Mouse (Mus musculus) Patski (cell line): ENCODE data around the gene E130114P18Rik. TPM values are rescaled to one million over a fixed set of nuclear protein-coding genes. Genes with fewer than 3 reads are reported as not detected.

Experiments used
- ATAC-seq: fragments of 100-300 bp; one replicate; pipeline ENCODE4 v1.8.0; 2021
- CTCF ChIA-PET: fragments of 350-600 bp; sonication (Branson Sonifier 250); formaldehyde crosslinking; loops from one replicate; lab custom pipeline; 2022; ENCODE audit warnings: inconsistent platforms; lab: Charles Lee
- POLR2A ChIA-PET: fragments of 350-600 bp; sonication (Branson Sonifier 250); formaldehyde crosslinking; loops from one replicate; lab custom pipeline; 2022; ENCODE audit warnings: antibody characterized with exemption, inconsistent platforms; lab: Charles Lee
- DNase-seq: peaks from one replicate; pipeline ENCODE4 v3.0.0-alpha.2; 2011; ENCODE audit warnings: low read depth, low spot score
- H3K27me3 ChIP-seq: fragments of 371-371 bp; one replicate; pipeline ENCODE4 v1.5.1; 2021
- CTCF ChIP-seq: fragments of 100-300 bp; IDR thresholded peaks from one replicate; pipeline ENCODE4 v1.5.1; 2021
- in situ Hi-C: fragments of 300-500 bp; cut with MboI; formaldehyde crosslinking; loops from 3 replicates; pipeline ENCODE4 v1.11.1; 2018; ENCODE audit warnings: low pct_unique_long_range_greater_than_20kb, mixed read lengths
- polyA plus RNA-seq: library from polyadenylated mRNA; unstranded; gene quantifications from one replicate; pipeline ENCODE4 v1.2.3, GENCODE M21; 2021

E130114P18Rik gene
- polyA plus RNA-seq, 1 experiment from 2014 or later: 0.09 TPM

DNA sequence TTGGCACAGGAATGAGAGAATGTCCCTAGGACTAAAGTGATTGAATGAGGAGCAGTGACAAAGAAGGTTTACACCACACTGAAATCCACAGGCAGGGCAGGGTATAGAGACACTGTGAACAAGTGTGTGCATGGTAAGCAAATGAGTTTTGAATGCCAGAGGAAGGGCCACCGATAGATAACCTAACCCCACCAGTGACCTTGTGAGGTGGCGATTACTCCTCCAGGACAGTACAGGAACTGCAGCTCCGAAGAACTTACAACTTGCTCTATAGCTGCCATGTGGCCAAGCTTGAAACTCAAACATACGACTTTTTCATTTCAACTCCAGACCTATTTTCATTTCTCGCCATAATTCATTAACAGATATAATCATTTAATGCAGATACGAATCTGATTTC lies 114.0 kb downstream of the E130114P18Rik start:
- ChIA-PET POLR2A (interaction anchor here (1.4 kb wide), 1 partner anchor 25 kb away, joined by 3 read pairs; no protein-coding TSS in a partner anchor), CTCF (no interaction called here)
- no peak for TF ChIP-seq CTCF
- in situ Hi-C loops: no loop called here
- ATAC-seq: no peak
- DNase-seq: no peak
- no peaks in the 10 kb centered on the region for H3K27me3 ChIP-seq

DNA sequence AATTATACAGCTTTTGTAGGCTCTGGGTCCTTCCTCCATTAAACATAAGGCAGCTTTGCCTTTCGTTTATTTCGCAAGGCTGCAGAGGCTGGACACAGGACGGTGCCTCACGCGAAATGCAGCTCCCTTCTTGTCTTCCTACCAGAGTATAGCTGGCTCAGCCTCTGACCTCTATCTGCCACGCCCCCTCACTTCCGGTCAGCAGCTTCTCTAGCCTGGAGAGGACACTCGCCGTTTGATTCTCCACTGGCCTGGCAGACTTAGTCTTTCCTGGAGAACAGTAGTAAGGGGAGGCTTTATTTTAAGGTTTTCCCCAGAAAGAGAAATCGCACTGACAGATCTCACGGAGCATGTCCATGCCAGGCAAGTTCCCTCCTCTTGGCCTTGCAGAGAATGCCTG lies 115.0 kb downstream of the E130114P18Rik start:
- ATAC-seq: no peak
- DNase-seq: no peak
- ChIA-PET POLR2A (interaction anchor here (1.4 kb wide), 1 partner anchor 24 kb away, joined by 3 read pairs; no protein-coding TSS in a partner anchor), CTCF (no interaction called here)
- in situ Hi-C loops: no loop called here
- no peaks in the 10 kb centered on the region for H3K27me3 ChIP-seq
- TF ChIP-seq CTCF: no peak

DNA sequence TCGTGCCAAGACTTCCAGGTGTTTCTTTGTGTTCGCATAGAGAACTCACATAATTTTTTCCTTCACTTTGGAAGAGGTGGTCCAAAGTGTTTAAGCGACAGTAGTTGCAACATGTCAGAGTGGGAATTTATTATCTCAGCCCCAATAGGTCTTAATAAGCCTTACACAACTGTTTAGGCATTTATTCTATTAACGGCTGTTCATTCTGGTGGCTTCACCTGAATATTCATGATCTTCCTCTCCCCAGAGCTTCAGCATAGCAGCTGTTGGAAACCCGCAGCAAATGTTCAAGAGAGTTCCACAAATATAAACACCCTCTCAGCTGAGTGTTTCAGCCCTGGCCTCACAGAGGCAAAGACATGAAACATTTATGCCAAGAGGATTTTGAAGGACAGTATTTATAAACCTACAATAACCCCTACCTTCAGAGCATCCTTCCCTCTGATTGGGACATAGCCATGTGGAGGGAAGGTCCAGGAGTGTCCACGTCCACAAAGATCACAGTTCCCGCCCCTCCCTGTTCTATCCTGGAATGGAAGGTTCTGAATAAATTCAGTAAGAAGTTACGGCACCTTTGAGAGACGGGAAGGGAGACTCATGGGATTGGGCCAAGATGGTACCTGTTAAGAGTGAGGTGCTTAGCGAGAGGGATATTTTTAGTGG lies 116.1 kb downstream of the E130114P18Rik start:
- no peak for TF ChIP-seq CTCF
- CTCF ChIA-PET: no interaction called here
- ATAC-seq (no peak), DNase-seq (no peak)
- H3K27me3 ChIP-seq: no peaks in the 10 kb centered on the region
- POLR2A ChIA-PET: no interaction called here
- in situ Hi-C loops: no loop called here

DNA sequence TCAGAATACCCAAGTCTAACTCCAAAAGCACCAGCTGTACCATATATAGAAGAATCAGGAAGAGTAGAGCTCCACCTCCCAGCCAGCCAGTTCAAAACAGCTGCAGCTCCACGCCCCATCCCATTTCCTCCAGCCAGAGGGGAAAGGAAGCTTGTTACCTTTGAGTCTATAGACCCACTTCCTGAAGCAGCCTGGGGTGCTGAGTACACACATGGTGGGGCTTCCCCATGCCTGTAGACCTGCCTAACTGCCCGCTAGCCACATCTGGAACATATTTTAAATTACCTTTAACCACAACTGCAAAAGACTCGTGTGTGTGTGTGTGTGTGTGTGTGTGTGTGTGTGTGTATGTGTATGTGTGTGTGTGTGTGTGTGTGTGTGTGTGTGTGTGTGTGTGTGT lies 120.3 kb downstream of the E130114P18Rik start:
- in situ Hi-C loops: no loop called here
- DNase-seq (no peak), ATAC-seq (no peak)
- TF ChIP-seq CTCF: no peak
- CTCF ChIA-PET: interaction anchor here (1.3 kb wide), 1 partner anchor 14 kb away, joined by 3 read pairs; no protein-coding TSS in a partner anchor
- no peaks in the 10 kb centered on the region for H3K27me3 ChIP-seq
- POLR2A ChIA-PET: no interaction called here

DNA sequence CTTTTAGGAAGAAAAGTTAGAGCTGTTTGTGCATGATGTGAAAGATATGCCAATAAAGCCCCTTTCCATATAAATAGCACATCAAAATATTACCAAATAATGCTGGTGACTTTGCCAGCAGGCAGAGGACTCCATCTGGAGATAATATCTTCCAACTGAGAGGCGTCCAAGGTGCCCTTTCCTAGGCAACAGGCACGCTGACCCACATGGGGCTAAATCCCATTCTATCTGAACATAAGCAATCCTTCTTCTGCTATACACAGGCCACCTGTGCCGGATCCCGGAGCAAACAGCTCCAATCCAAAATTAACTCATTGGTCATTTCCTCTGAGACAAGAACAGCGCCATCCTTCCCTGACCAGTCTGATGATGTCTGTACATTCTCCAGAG lies 128.3 kb downstream of the E130114P18Rik start:
- ChIA-PET CTCF (interaction anchor here (1.4 to 1.6 kb wide), 2 partner anchors 9 to 22 kb away, joined by 3 read pairs; no protein-coding TSS in a partner anchor), POLR2A (no interaction called here)
- DNase-seq (no peak), ATAC-seq (no peak)
- no peak for TF ChIP-seq CTCF
- in situ Hi-C loops: no loop called here
- H3K27me3 ChIP-seq: no peaks in the 10 kb centered on the region

DNA sequence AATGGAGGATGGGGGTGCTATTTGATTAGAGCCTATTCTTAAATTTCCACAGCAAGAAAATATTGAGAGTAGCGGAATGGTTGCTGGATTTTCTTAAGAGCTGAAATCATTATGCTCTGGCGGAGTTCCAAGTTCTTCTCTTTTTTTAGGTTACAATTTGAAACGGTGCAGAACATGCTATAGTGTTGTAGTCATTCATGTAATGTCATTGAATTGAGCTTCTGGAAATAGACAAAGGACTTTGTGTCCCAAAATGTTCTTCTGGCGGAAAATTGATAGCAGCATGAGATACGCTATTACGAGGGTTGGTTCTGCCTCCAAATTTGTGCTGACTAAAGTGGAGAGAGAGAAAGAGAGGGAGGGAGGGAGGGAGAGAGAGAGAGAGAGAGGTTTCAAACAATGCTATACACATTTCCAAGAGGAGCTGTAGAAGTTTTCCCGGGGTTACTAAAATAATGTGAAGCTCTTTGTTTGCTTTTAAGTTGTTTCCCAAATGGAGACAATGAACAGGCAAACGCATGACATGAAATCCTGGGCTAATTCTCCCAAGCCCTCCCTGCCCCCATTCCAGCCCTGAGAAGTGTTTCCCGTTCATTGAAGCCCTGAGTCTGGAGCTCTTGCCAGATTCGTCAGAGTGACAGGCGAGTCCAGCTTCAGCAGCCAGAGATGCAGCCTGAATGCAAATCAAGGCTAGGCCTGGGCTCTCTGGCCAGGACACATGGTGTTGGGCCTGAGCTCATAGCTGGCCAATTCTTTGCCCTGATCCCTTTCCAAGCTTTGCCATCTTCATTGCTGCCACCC lies 128.9 kb downstream of the E130114P18Rik start:
- in situ Hi-C loops: no loop called here
- CTCF ChIA-PET: interaction anchor here (1.4 to 1.6 kb wide), 2 partner anchors 8 to 22 kb away, joined by 3 read pairs; no protein-coding TSS in a partner anchor

DNA sequence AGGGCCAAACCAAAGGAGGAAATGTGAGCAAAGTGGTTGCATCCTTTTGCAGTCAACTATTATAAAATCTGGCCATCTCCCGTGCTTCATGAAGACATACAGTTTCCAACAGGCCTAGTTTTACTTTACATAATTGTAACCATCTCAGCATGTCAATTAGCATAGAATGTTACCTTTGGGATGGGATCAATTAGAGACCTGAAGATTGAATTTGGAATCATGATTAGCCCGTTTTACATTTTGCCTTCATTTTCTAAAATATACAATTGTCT lies 129.5 kb downstream of the E130114P18Rik start:
- no peak for ATAC-seq
- no peak for DNase-seq
- in situ Hi-C loops: no loop called here
- CTCF ChIA-PET: no interaction called here
- H3K27me3 ChIP-seq: no peaks in the 10 kb centered on the region
- POLR2A ChIA-PET: no interaction called here
- TF ChIP-seq CTCF: no peak

More for the DNA sequence above, 128.9 kb downstream of the E130114P18Rik start:
- POLR2A ChIA-PET: no interaction called here
- H3K27me3 ChIP-seq: no peaks in the 10 kb centered on the region
- TF ChIP-seq CTCF: no peak
- DNase-seq (no peak), ATAC-seq (no peak)

DNA sequence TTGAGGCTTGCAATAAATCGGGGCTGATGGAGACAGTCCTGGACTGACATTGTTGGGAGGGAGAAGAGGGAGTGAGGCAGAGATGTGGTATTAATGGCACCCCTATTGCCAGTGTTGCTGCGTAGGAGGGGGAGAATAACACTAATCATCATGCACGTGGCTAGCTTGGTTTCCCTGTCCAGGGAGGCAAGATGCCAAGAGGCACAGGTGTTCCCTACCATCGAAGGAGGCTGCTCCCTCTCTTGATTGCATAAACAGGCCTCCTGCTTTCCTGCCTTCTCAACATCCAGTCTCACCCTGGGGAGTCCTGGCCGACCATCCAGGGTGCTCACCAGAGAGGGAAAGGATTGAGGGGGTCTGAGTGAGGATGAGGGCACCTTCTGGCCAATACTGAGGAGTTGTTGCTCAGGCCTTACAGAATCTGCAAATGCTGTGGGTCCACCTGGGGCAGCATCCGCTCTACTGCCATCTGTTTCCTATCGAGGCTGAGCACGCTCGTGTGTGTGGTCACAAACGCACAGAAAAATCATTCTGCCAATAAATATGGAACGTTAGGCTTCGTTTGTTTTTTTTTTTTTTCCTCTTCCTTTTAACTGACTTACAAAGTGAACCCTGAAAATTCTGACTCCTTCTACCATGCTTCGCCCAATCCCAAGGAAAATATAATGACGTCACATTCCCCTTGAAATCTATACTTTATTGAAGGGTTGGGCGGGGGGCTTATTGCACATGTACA lies 130.0 kb downstream of the E130114P18Rik start:
- H3K27me3 ChIP-seq: no peaks in the 10 kb centered on the region
- CTCF ChIA-PET: no interaction called here
- DNase-seq (no peak), ATAC-seq (no peak)
- in situ Hi-C loops: no loop called here
- no peak for TF ChIP-seq CTCF
- POLR2A ChIA-PET: no interaction called here

DNA sequence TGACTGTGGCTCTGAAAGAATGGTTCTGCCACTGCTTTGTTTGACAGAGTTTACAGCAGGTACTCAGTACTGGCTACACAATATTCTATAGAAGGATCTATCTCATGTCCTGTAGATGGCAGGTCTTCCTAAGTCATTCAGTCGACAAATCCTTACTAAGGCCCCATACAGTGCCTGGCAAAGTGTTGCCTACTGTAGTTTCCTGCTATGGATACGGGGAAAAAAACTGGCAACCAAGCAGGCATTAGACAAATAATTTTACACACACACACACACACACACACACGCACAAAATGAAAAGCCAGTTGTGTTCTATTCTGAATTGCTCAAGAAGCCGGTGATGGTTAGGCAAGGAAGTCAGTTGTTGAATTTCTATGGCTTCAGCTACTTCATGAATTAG lies 130.6 kb downstream of the E130114P18Rik start:
- ChIA-PET CTCF (no interaction called here), POLR2A (no interaction called here)
- no peak for ATAC-seq
- H3K27me3 ChIP-seq: no peaks in the 10 kb centered on the region
- TF ChIP-seq CTCF: no peak
- in situ Hi-C loops: no loop called here
- DNase-seq: no peak

DNA sequence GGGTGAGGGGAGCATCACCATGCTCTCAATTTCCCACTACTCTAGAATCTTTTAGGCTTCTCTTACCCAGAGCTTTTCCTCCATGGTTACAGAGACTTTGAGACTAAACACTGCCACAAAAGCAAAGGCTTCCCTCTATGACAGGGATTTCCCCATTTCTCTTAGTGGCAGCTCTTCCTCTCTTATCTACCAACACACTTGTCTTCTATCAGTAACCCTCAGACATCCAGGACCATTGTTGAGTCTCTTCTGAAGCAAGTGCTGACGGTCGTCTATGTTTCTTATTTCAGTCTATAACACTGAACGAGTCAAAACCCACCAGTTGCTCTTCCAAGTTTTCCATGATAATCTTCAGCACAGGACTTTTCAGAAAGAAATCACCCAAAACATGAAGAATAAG lies 137.5 kb downstream of the E130114P18Rik start:
- in situ Hi-C loops: no loop called here
- DNase-seq: no peak
- H3K27me3 ChIP-seq: no peaks in the 10 kb centered on the region
- CTCF ChIA-PET: interaction anchor here (1.1 kb wide), 1 partner anchor 9 kb away, joined by 3 read pairs; no protein-coding TSS in a partner anchor
- TF ChIP-seq CTCF: no peak
- ATAC-seq: no peak
- POLR2A ChIA-PET: no interaction called here

DNA sequence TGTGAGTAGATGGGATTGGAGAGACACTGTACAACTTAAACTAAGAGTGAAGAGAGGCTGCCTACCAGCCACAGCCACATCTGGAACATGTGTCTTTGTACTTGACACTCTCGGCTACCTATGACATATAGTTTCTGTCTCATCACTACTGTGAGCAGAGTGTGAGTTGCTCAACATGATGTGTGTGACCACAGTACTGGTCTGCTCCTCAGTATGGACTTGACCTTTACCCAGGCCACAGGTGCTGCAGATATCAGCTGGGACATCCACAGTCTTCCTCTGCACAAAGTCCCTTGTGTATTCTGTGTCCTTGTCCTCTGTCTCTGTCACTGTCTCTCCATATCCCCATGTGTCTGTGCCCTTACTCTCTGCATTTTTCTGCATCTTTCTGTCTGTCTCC lies 141.3 kb downstream of the E130114P18Rik start:
- in situ Hi-C loops: no loop called here
- ChIA-PET POLR2A (no interaction called here), CTCF (no interaction called here)
- ATAC-seq (no peak), DNase-seq (no peak)
- TF ChIP-seq CTCF: no peak
- no peaks in the 10 kb centered on the region for H3K27me3 ChIP-seq
